In the genomic region with DNA sequence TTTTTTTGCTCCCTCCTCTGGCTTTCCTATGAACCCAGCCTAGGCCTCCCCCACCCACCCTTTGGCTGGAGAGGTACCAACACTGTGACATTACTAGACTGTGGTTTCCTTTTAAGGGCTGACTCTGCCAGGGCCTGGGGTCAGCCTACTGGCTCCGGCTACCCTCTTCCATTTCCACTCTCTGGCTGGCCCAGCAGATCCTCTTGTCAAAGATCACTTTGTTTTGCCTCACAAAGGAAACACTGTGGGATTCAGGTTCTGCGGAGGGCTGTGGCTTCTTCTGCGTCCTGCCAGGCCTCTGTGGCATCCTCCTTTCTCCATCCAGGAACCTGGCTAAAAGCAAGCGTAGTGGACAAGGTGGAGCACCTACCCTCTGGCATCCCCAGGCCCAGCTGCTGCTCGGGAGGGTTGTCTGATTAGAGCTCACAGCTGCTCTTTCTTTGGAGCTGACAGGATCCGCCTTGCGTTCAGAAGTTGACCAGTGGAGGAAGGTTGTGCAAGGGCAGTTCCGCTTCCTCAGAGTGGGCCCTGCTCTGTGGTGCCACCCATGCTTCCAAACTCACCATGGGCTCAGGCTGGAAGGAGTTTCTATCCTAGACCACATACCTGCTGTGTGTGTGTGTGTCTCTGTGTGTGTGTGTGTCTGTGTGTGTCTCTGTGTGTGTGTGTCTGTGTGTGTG, we compare ENCODE assay signal across 13 mouse cellular contexts. TPM values are rescaled to one million over a fixed set of nuclear protein-coding genes. Genes with fewer than 3 reads are reported as not detected.
DNase-seq lines count a peak whose midpoint lies in the region; ATAC-seq and TF ChIP-seq lines count a peak whose summit lies in the region.
"Had no signal": no experiment of that assay in that cellular context is flagged by ENCODE, and none has a peak within 500 bp of the region (broad histone marks: within the 10 kb centered on the region; RNA-seq: fewer than 3 reads in every experiment).

No protein-coding gene starts in this region.

- H3K36me3 ChIP-seq in embryonic facial prominence, embryonic 13.5 days, result no peaks in the 10 kb centered on the region
- peaks cover 68% of the 10 kb centered on the region for H3K36me3 ChIP-seq in megakaryocyte, embryonic 14.5 days (replicated peaks; ENCODE audit: low read length)

- H3K27ac ChIP-seq in bone marrow, adult 2 months (ENCODE audit: control insufficient read depth, insufficient read depth, low read depth, low read length, poor library complexity), result peak overlapping the region; percentile 87
- peak overlapping the region; percentile 7; the same call in 1 of the 2 replicates for H3K27ac ChIP-seq in embryonic facial prominence, embryonic 13.5 days

- no peak overlapping the region for H3K4me2 ChIP-seq in embryonic facial prominence, embryonic 13.5 days

- ATAC-seq in embryonic facial prominence, embryonic 13.5 days (ENCODE audit: insufficient number of reproducible peaks, insufficient read depth, low FRiP score, low TSS enrichment, low read depth), result no peak

- H3K9ac ChIP-seq in embryonic facial prominence, embryonic 13.5 days, result no peak overlapping the region

- peak overlapping the region; percentile 24 for H3K4me3 ChIP-seq in bone marrow, adult 2 months (replicated peaks; ENCODE audit: control insufficient read depth, low read depth, low read length)
- H3K4me3 ChIP-seq in embryonic facial prominence, embryonic 13.5 days, result no peak overlapping the region
- H3K4me3 ChIP-seq in megakaryocyte, embryonic 14.5 days (replicated peaks), result peak overlapping the region; percentile 79
- H3K4me3 ChIP-seq: myocyte had no signal

- TF ChIP-seq CTCF in bone marrow, adult 2 months (IDR thresholded peaks at IDR 0.05; ENCODE audit: control insufficient read depth, insufficient read depth, low read length), result no peak

- H3K9me3 ChIP-seq in embryonic facial prominence, embryonic 13.5 days, result no peaks in the 10 kb centered on the region
- H3K9me3 ChIP-seq in megakaryocyte, embryonic 14.5 days, result no peaks in the 10 kb centered on the region

- no peaks in the 10 kb centered on the region for H3K27me3 ChIP-seq in embryonic facial prominence, embryonic 13.5 days
- H3K27me3 ChIP-seq in megakaryocyte, embryonic 14.5 days (replicated peaks), result no peaks in the 10 kb centered on the region

- peak; percentile 10 to 14 for DNase-seq in layer of hippocampus, postnatal 10 days (ENCODE audit: low spot score in 2 of 2)
- DNase-seq in layer of hippocampus, postnatal 14 days (ENCODE audit: low spot score in 2 of 2), result no peak
- DNase-seq in adipocyte (ENCODE audit: low spot score), result no peak
- no peak for DNase-seq in right cerebral cortex, postnatal 25 days
- DNase-seq: cerebellum, postnatal 25 days; heart, postnatal 10 days; kidney, adult 2 months; spleen, adult 18-20 months; thymus, postnatal 25 days had no signal

- no peak for TF ChIP-seq POLR2A in bone marrow, adult 2 months (IDR thresholded peaks at IDR 0.05; ENCODE audit: borderline replicate concordance, control insufficient read depth, low read depth, low read length)

- peaks cover 10% of the 10 kb centered on the region for H3K4me1 ChIP-seq in bone marrow, adult 2 months (ENCODE audit: control insufficient read depth, insufficient read depth, low read length)
- peaks cover 3% of the 10 kb centered on the region; the same call in 1 of the 2 replicates for H3K4me1 ChIP-seq in embryonic facial prominence, embryonic 13.5 days
- H3K4me1 ChIP-seq in megakaryocyte, embryonic 14.5 days, result peaks cover 67% of the 10 kb centered on the region

- 21% methylated on average over 8 of the region's 8 CpGs for WGBS in bone marrow, adult 2 months
- WGBS in embryonic facial prominence, embryonic 13.5 days, result 44% methylated on average over 8 of the region's 8 CpGs

RNA-seq across cellular contexts. Expression of a gene that starts 38.2 kb away (rescaled TPM):
- total RNA-seq in layer of hippocampus, postnatal 10 days (2021), result under 1 TPM; 0.58 to 0.82 TPM
- under 1 TPM; 0.46 to 0.48 TPM for total RNA-seq in layer of hippocampus, postnatal 14 days (2021)
- polyA plus RNA-seq in bone marrow, adult 2 months (2011; ENCODE audit: insufficient read depth, insufficient read length, low replicate concordance, missing spikeins), result 0.23 TPM in 1 of 2 replicates, not detected in the other
- polyA plus RNA-seq in embryonic facial prominence, embryonic 13.5 days (2015; fragmentation: Nextera tagmentation; extraction: Ambion mirVana), result 0.01 TPM in 1 of 2 replicates, not detected in the other
- not detected in 2 replicates for polyA plus RNA-seq in megakaryocyte, embryonic 14.5 days (2012; ENCODE audit: insufficient read depth, low replicate concordance)
- polyA plus RNA-seq: myocyte had no signal

RNA-seq across cellular contexts. Expression of a gene that starts 39.5 kb away (rescaled TPM):
- 1 to 10 TPM; 2.3 TPM for total RNA-seq in layer of hippocampus, postnatal 10 days (2021)
- total RNA-seq in layer of hippocampus, postnatal 14 days (2021), result 1 to 10 TPM; 2.1 to 2.5 TPM
- polyA plus RNA-seq in bone marrow, adult 2 months (2011; ENCODE audit: insufficient read depth, insufficient read length, low replicate concordance, missing spikeins), result 84.3 and 141 TPM in 2 replicates
- polyA plus RNA-seq in embryonic facial prominence, embryonic 13.5 days (2015; fragmentation: Nextera tagmentation; extraction: Ambion mirVana), result 3.9 and 4.2 TPM in 2 replicates
- polyA plus RNA-seq in megakaryocyte, embryonic 14.5 days (2012; ENCODE audit: insufficient read depth, low replicate concordance), result 123 and 181 TPM in 2 replicates

Comparison
In these comparisons a context has a peak if more than half of its experiments do, and no peak if none do; other contexts are left out.
1. DNase-seq: peak in layer of hippocampus, postnatal 10 days (2 of 2); none in layer of hippocampus, postnatal 14 days (0 of 2), adipocyte (single experiment) and right cerebral cortex, postnatal 25 days (single experiment).
2. RNA of a gene that starts 39.5 kb away (polyA plus RNA-seq): 123 to 181 TPM in megakaryocyte, embryonic 14.5 days and 84.3 to 141 TPM in bone marrow, adult 2 months; 3.9 to 4.2 TPM in embryonic facial prominence, embryonic 13.5 days; every median in the first group is over 10 times any median in the second.